Mouse (Mus musculus) testis, adult 2 months (tissue): ENCODE results near the gene Plcd1. TPM values are rescaled to one million over a fixed set of nuclear protein-coding genes. Genes with fewer than 3 reads are reported as not detected.
A peak's percentile ranks its signal among the peaks of the same experiment; 100 is the strongest.

Experiments used
- H3K27ac ChIP-seq: fragments of 200-500 bp; 2 replicates; pipeline ENCODE4 v1.5.1; 2012; ENCODE audit warnings: low read depth, low read length; ENCODE audit not compliant: control insufficient read depth, insufficient read depth
- H3K27me3 ChIP-seq: fragments of 200-500 bp; 2 replicates; pipeline ENCODE4 v1.6.1; 2012; ENCODE audit warnings: mild to moderate bottlenecking, low read length, moderate library complexity; ENCODE audit not compliant: control insufficient read depth, insufficient read depth
- H3K36me3 ChIP-seq: fragments of 200-500 bp; 2 replicates; pipeline ENCODE4 v1.6.1; 2012; ENCODE audit warnings: mild to moderate bottlenecking, low read length; ENCODE audit not compliant: control insufficient read depth, insufficient read depth
- H3K4me1 ChIP-seq: fragments of 200-500 bp; 2 replicates; pipeline ENCODE4 v1.6.1; 2012; ENCODE audit warnings: low read length; ENCODE audit not compliant: control insufficient read depth, insufficient read depth
- H3K4me3 ChIP-seq: fragments of 200-500 bp; 2 replicates; pipeline ENCODE4 v1.5.1; 2012; ENCODE audit warnings: low read depth, mild to moderate bottlenecking, low read length, moderate library complexity, mixed read lengths; ENCODE audit not compliant: control insufficient read depth
- CTCF ChIP-seq: fragments of 200-500 bp; IDR thresholded peaks from 2 replicates; pipeline ENCODE4 v1.5.1; 2012; ENCODE audit warnings: low read depth, mild to moderate bottlenecking, inconsistent platforms, low read length, moderate library complexity; ENCODE audit not compliant: control insufficient read depth, insufficient read depth, insufficient replicate concordance
- POLR2A ChIP-seq: fragments of 200-500 bp; IDR thresholded peaks from 2 replicates; pipeline ENCODE4 v1.6.1; 2012; ENCODE audit warnings: low read depth, mild to moderate bottlenecking, inconsistent platforms, low read length, moderate library complexity; ENCODE audit not compliant: control insufficient read depth
- polyA plus RNA-seq: library from polyadenylated mRNA; depleted of rRNA; stranded (reverse); fragments of >200 nt; gene quantifications from 2 replicates; pipeline ENCODE4 v1.2.3, GENCODE M21; 2012

Plcd1 gene
- polyA plus RNA-seq, 1 experiment = 13.4 TPM

- Histone ChIP-seq H3K36me3 (peaks cover 1% of the 10 kb centered on the region), H3K27me3 (no peaks in the 10 kb centered on the region), H3K27ac (no peak overlapping the region), H3K4me1 (peaks cover under 1% of the 10 kb centered on the region), H3K4me3 (no peak overlapping the region)
- TF ChIP-seq CTCF (no peak), POLR2A (no peak)
These were observed 26.9 kb upstream of the Plcd1 start for GRCm38 (mm10) chr9:119120168-119120560.

DNA sequence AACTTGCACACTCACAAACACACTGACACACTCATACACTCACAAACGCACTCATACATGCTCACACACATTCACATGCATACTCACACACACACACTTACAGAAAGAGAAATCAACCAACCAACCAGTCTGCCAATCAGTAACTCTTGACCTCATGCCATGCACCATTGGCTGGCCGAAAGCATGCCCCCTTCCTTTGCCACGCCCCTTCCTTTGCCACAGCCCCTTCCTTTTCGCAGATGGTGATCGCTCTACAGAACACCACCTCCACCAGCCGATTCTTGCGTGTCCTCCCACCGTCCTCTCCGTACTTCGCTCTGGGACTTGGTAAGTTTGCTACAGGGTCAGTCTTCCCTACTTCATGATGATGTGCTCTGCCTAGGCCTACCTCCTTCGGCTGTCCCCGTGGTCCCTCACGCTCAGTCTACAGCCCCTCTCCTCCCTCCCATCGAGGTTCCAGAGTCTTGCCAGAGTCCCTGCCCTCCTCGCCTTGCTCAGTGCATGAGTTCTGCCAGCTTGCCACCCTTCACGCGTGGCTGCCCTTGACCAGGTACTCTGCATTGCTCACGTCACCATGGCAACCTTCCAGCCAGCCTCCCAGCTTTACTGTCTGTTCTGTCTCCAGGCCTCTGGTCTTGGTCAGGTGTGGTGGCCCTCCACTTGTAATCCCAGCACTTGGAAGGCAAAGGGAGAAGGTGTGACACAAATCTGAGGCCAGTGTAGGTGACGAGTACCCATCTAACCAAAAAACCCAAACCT is 26.3 kb upstream of the Plcd1 start:
- H3K4me1 ChIP-seq = peaks cover 6% of the 10 kb centered on the region
- peaks cover 3% of the 10 kb centered on the region for H3K36me3 ChIP-seq
- H3K27me3 ChIP-seq = no peaks in the 10 kb centered on the region
- H3K27ac ChIP-seq = no peak overlapping the region
- H3K4me3 ChIP-seq = no peak overlapping the region
- TF ChIP-seq POLR2A (no peak), CTCF (no peak)

DNA sequence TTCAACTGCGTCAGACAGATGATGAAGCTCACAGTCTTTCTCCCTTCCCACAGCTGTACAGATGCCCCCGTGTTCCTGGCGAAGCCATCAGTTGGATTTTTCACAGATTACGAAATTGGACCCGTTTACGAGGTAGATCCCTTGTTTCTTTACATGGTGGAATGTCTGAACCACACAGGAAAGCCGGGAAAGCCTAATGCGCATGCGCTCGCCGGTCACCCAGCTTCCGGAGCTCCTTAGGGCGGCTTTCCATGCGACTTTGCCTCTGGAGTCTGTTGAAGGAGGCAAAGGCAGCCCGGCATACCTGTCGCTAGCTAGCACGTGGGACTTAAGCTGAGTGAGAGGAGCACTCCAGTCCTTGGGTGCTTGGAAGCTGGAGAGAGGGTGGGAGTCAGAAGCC is 21.6 kb upstream of the Plcd1 start:
- H3K4me3 ChIP-seq = peak overlapping the region; percentile 42
- TF ChIP-seq POLR2A (no peak), CTCF (no peak)
- H3K36me3 ChIP-seq = peaks cover 3% of the 10 kb centered on the region; the same call in 1 of the 2 replicates
- H3K27me3 ChIP-seq = no peaks in the 10 kb centered on the region
- H3K27ac ChIP-seq = no peak overlapping the region
- peaks cover 6% of the 10 kb centered on the region for H3K4me1 ChIP-seq

- Histone ChIP-seq H3K27me3 (no peaks in the 10 kb centered on the region), H3K4me3 (no peak overlapping the region), H3K4me1 (peaks cover 6% of the 10 kb centered on the region), H3K36me3 (peaks cover 3% of the 10 kb centered on the region; the same call in 1 of the 2 replicates), H3K27ac (no peak overlapping the region)
- no peak for TF ChIP-seq POLR2A
- TF ChIP-seq CTCF = no peak
These were observed 17.3 kb upstream of the Plcd1 start for GRCm38 (mm10) chr9:119110640-119111039.

GRCm38 (mm10) chr9:119109685-119110353 is 16.5 kb upstream of the Plcd1 start:
- Histone ChIP-seq H3K27ac (no peak overlapping the region), H3K27me3 (no peaks in the 10 kb centered on the region), H3K4me1 (peaks cover 2% of the 10 kb centered on the region), H3K4me3 (no peak overlapping the region), H3K36me3 (no peaks in the 10 kb centered on the region; the same call in 1 of the 2 replicates)
- TF ChIP-seq CTCF = no peak
- no peak for TF ChIP-seq POLR2A

GRCm38 (mm10) chr9:119107566-119107965 is 14.3 kb upstream of the Plcd1 start:
- TF ChIP-seq POLR2A (no peak), CTCF (peak; percentile 33; the same call in 1 of the 2 replicates)
- Histone ChIP-seq H3K4me1 (peaks cover 3% of the 10 kb centered on the region; the same call in 1 of the 2 replicates), H3K27me3 (no peaks in the 10 kb centered on the region), H3K4me3 (no peak overlapping the region), H3K27ac (no peak overlapping the region), H3K36me3 (no peaks in the 10 kb centered on the region; the same call in none of the 2 replicates)

DNA sequence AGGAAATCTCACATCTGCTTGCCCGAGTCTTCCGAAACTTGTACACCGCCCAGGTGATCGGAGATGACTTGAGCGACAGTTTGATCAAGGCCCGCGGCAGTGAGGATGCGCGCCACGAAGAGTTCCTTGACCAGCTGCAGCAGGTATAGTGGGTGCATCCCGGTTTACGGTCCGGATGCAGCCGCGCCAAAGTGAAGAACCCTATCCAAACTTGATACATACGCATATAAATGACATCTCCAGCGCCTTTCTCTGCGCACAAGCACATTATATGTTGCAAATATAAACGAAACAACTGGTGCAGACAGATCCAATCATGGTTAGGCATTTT is 9.4 kb upstream of the Plcd1 start:
- Histone ChIP-seq H3K36me3 (no peaks in the 10 kb centered on the region; the same call in none of the 2 replicates), H3K27me3 (no peaks in the 10 kb centered on the region), H3K4me3 (peak overlapping the region; percentile 95), H3K27ac (no peak overlapping the region; the same call in 1 of the 2 replicates), H3K4me1 (peaks cover 21% of the 10 kb centered on the region)
- TF ChIP-seq POLR2A (no peak), CTCF (no peak)
